Mouse (Mus musculus): ENCODE results near the gene Erbb3.

DNA sequence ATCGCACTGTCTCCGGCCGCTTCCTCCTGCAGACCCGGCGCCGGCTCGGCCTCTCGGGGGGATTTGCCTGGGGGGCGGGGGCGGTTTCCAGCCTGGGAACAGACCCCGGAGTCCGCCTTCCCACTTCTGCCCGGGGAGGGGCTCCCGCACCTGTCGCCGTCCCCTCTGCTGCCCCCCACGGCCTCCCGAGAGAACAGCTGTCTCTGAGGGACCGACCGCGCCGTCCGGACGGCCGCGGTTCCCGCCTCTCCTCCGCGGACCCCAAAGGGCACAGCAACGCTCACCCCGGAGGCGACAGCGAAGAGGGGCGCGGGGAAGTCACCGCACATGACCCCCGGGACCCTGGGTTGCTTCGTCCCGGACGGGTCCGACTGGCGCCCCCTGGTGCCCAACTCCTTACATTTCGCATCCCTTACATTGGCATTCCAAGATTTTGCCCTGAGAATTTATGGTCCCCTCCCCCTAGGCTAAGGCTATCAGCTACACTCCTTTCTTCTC is 790 bp upstream of the Erbb3 start:
- TF ChIP-seq EP300 (IDR thresholded peaks at IDR 0.05) (no peak), CTCF (IDR thresholded peaks at IDR 0.05) (peak; percentile 80)

Data from lung, postnatal 0 days (tissue).